Mouse (Mus musculus) kidney, adult 2 months (tissue): ENCODE measurements around the gene Ubb.

Experiments used
- CTCF ChIP-seq: fragments of 200-500 bp; conservative IDR thresholded peaks from 2 replicates; pipeline ENCODE4 v1.5.1; 2011; ENCODE audit warnings: low read depth, mild to moderate bottlenecking, control low read depth, low read length, moderate library complexity, mixed read lengths; ENCODE audit not compliant: insufficient read depth, insufficient read length
- POLR2A ChIP-seq: fragments of 200-500 bp; IDR thresholded peaks from one replicate; pipeline ENCODE4 v1.6.1; 2011; ENCODE audit warnings: low read depth, low read length, control low read depth

- TF ChIP-seq POLR2A (no peak), CTCF (no peak)
Measured at GRCm38 (mm10) chr11:62510956-62511355, 40.0 kb upstream of the Ubb start.
